Mouse (Mus musculus) thymus, adult 2 months (tissue): ENCODE measurements around the gene Slc22a17.

Experiments used
- CTCF ChIP-seq: fragments of 200-500 bp; IDR thresholded peaks from 2 replicates; pipeline ENCODE4 v1.5.1; 2012; ENCODE audit warnings: mild to moderate bottlenecking, control low read depth, low read length, moderate library complexity, borderline replicate concordance; ENCODE audit not compliant: control insufficient read depth, poor library complexity, insufficient read depth; ENCODE audit errors: extremely low read depth
- POLR2A ChIP-seq: fragments of 200-500 bp; IDR thresholded peaks from 2 replicates; pipeline ENCODE4 v1.6.1; 2012; ENCODE audit warnings: mild to moderate bottlenecking, low read length, control low read depth, moderate library complexity; ENCODE audit not compliant: control insufficient read depth, poor library complexity, insufficient read depth; ENCODE audit errors: extremely low read depth

- TF ChIP-seq POLR2A (no peak), CTCF (no peak)
Measured at GRCm38 (mm10) chr14:54920076-54920685, 7.2 kb upstream of the Slc22a17 start.
